Mouse (Mus musculus): ENCODE measurements around the gene Tmem54.

Tmem54 gene

DNA sequence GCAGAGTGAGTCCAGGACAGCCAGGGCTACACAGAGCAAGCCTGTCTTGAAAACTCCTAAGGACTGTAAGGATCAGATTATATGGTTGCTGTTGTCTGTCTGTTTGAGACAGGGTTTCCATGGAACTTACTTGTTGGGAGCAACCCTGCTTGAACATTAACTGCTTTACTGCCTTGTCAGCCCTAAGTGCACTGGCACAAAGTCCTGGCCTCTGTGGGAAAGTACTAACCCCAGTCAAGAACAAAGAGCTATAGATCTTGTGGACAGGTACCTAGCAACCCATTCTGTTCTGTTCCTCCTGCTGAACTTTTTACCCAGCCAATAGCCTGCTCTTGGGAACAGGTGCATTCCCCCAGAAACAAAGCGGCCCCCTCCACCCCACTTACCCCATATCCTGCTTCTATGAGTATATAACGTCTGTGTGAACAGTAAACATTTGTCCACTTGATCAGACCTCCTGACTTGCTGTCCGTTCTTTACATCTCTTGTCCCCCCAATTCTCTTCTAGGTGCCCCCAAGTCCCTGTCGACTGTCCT is 46.0 kb downstream of the Tmem54 start:
- no peak for DNase-seq (ENCODE audit: low spot score)

DNA sequence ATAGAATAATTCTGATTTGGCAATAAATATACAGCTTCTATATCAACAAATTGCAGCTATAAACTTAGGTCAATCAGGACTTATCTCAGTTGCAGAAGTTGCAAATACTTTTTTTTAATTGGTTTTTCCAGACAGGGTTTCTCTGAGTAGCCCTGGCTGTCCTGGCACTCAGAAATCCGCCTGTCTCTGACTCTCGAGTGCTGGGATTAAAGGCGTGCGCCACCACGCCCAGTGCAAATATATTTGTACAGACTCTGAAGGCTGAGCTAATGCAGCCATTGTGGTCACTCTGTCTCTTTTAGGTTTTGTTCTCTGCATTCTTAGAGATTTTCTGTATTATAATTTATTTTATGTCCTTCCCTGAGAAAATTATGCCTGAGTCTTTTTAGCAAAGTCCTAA is 52.2 kb downstream of the Tmem54 start:
- DNase-seq (ENCODE audit: low spot score): no peak

DNA sequence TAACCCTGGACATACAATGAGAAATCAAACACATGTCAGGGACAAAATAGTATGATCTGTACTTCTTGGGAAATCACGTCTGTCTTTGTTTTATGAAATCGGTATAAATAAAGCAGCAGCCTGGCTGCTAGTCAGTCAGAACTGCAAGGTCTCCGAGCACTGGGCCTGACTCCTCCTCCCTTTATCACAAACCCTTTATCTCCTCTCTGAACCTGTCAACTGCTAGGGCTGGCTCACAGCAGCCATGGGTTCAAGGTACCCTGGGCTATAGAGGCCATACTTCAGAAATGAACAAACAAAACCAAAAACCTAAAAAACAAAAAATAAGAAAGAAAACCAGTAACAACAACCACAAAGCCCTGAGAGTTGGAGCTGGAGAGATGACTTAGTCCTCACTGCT is 53.2 kb downstream of the Tmem54 start:
- DNase-seq (ENCODE audit: low spot score): no peak

DNA sequence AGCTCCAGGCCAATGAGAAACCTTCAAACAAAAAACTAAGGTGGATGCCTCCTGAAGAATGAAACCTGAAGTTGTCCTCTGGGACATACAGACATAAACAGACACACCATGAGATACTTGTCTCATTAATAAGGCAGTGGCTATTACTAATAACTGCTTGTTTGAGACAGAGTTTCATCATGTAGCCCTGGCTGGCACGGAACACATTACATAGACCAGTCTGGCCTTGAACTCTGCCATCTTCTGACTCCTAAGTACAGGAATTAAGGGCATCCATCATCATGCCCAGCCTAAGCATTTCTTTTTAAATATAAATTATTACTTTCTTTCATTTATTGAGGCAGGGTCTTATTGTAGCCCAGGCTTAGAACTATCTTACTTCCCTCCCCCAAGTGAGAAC is 55.7 kb downstream of the Tmem54 start:
- no peak for DNase-seq (ENCODE audit: low spot score)
